Mouse (Mus musculus): ENCODE results near the gene Ipo7. TPM values are rescaled to one million over a fixed set of nuclear protein-coding genes. Genes with fewer than 3 reads are reported as not detected.

Gene Ipo7
- total RNA-seq, 2 experiments from 2014 or later: 68.5 to 68.6 TPM

- DNase-seq: no peak
- intact Hi-C loops (cut with DNase I; ENCODE audit: low total_unique reads): no loop called here
Observed at GRCm38 (mm10) chr7:110096332-110096731, 78.3 kb downstream of the Ipo7 start.

- intact Hi-C loops (cut with DNase I; ENCODE audit: low total_unique reads): no loop called here
- DNase-seq: no peak
Observed at GRCm38 (mm10) chr7:110097106-110097793, 79.2 kb downstream of the Ipo7 start.

- intact Hi-C loops (cut with DNase I; ENCODE audit: low total_unique reads): no loop called here
- no peak for DNase-seq
Observed at GRCm38 (mm10) chr7:110100854-110101253, 82.8 kb downstream of the Ipo7 start.

GRCm38 (mm10) chr7:110101266-110101665, 83.2 kb downstream of the Ipo7 start:
- DNase-seq: no peak

GRCm38 (mm10) chr7:110105041-110105440, 87.0 kb downstream of the Ipo7 start:
- no peak for DNase-seq
- intact Hi-C loops (cut with DNase I; ENCODE audit: low total_unique reads): no loop called here

More at GRCm38 (mm10) chr7:110101266-110101665, 83.2 kb downstream of the Ipo7 start:
- intact Hi-C loops (cut with DNase I; ENCODE audit: low total_unique reads): no loop called here

Other genes with a start within 250 kb of the Ipo7 start
- under 1 TPM in 1 of 2 experiments, not detected in 1; 0.08 TPM for gene Nrip3, start 236.2 kb upstream of the Ipo7 start, total RNA-seq (2021)
- 1 to 10 TPM; 5.7 to 8.9 TPM for gene Scube2, start 152.6 kb upstream of the Ipo7 start, total RNA-seq (2021)
- 10 to 100 TPM; 50.2 to 57.4 TPM for gene Dennd5a, start 57.8 kb upstream of the Ipo7 start, total RNA-seq (2021)
- gene Tmem41b, start 31.3 kb upstream of the Ipo7 start, total RNA-seq (2021): 10 to 100 TPM; 28.8 to 32.6 TPM
- 1 to 10 TPM; 7.0 to 7.9 TPM for gene Zfp143, start 42.9 kb downstream of the Ipo7 start, total RNA-seq (2021)
- 1 to 10 TPM; 4.3 to 6.4 TPM for gene Wee1, start 103.8 kb downstream of the Ipo7 start, total RNA-seq (2021)
- 1 to 10 TPM; 8.3 to 9.0 TPM for gene Swap70, start 203.4 kb downstream of the Ipo7 start, total RNA-seq (2021)